Mouse (Mus musculus): Measurements from ENCODE around the gene Gtf3c2.

DNA sequence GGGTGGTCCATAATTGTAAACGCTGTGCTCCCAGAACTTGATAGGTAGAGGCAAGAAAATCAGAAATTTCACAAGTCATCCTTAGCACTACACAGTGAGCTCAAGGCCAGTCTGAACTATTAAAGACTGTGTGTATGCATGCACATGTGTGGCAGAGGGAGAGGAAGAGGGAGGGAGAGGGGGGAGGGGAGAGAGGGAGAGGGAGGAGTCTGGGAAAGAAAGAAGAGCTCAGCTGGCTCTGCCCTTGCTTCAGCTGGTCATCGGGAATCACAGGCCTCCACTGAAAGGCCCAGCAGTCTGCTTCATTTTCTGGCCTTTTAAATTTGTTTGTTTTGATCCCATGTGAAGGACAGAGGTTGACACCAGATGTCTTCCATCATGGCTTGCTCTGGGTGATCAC lies 56.5 kb downstream of the Gtf3c2 start:
- TF ChIP-seq CTCF (IDR thresholded peaks at IDR 0.05; ENCODE audit: low read depth, low read length) (no peak), POLR2A (IDR thresholded peaks at IDR 0.05; ENCODE audit: borderline replicate concordance, low read depth, low read length) (no peak)

All from bone marrow macrophage, adult 2 months (primary cell).